Mouse (Mus musculus) spleen, adult 2 months (tissue): ENCODE data around the gene Mrpl52.

Experiments
- CTCF ChIP-seq: fragments of 200-500 bp; IDR thresholded peaks from 2 replicates; pipeline ENCODE4 v1.5.1; 2011; ENCODE audit warnings: mild to moderate bottlenecking, inconsistent platforms; ENCODE audit not compliant: insufficient read depth, insufficient read length, insufficient replicate concordance; ENCODE audit errors: extremely low read depth
- POLR2A ChIP-seq: fragments of 200-500 bp; IDR thresholded peaks from 2 replicates; pipeline ENCODE4 v1.6.1; 2011; ENCODE audit warnings: low read depth, low read length, inconsistent platforms

- TF ChIP-seq CTCF, result no peak
- TF ChIP-seq POLR2A, result no peak
Measured at GRCm38 (mm10) chr14:54472671-54473070, 46.0 kb downstream of the Mrpl52 start.
